Mouse (Mus musculus) skeletal muscle tissue, adult 2 months (tissue): ENCODE measurements around the gene Cfap126.
"Not testable (repeated sequence)": the region's sequence is repeated elsewhere in the genome, so short reads cannot be mapped to it uniquely, and the experiment has no call there.

ENCODE experiments used
- DNase-seq: peaks from one replicate; pipeline ENCODE4 v3.0.0-alpha.2; 2012; ENCODE audit warnings: low read depth, low spot score

The Cfap126 gene

GRCm38 (mm10) chr1:171122932-171123331, 9.2 kb downstream of the Cfap126 start:
- DNase-seq, result no peak

DNA sequence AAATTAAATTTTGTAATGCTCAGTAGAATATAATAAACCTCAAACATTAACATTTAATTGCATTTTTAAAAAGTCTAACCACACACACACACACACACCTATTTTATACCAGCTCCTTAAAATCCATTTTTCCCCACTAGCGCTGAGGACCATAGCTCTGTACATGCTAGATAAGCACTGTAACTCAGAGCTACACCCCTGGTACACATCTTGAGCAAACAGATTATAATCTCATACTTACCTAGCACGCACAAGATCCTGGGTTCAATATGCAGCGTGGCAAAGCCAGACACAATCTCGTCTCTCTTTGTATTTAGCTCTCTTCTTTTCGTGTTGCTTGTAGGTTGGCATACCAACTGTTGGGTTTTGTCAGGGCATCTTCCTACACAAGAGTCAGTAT, 10.7 kb downstream of the Cfap126 start:
- DNase-seq, result no peak

GRCm38 (mm10) chr1:171129251-171129650, 15.5 kb downstream of the Cfap126 start:
- peak; percentile 74 for DNase-seq

- DNase-seq, result no peak
Measured at GRCm38 (mm10) chr1:171130971-171131370, 17.3 kb downstream of the Cfap126 start.

DNA sequence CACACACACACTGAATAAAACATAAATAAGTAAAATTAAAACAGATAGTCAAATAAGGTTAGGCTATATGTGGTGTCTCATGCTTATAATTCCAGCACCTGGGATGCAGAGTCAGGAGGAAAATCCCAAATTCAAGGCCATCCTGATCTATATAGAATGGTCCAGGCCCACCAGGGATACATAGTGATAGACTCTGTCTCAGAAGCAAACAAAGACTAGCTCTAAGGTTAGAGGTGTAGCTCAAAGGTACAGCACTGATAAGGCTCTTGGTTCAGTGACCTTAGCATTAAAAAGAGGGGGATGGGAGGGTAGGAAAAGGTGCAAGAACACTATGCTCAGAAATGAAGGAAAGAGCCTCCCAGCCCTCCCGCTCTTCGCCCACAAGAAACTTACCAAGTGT, 21.9 kb downstream of the Cfap126 start:
- no peak for DNase-seq

- not testable (repeated sequence) for DNase-seq
Measured at GRCm38 (mm10) chr1:171137486-171138155, 23.9 kb downstream of the Cfap126 start.

DNA sequence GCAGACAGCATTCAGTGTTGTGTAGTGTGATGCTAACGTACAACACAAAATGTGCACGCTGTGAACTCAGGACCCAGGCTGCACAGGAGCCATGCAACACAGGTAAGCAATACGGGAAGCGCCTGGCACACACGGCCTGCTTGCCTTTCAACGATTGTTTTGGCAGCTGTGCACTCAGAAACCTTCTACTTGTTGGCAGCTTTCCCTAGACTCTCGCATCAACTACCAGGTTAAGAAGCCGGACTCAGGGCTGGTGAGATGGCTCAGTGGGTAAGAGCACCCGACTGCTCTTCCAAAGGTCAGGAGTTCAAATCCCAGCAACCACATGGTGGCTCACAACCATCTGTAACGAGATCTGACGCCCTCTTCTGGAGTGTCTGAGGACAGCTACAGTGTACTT, 29.3 kb downstream of the Cfap126 start:
- DNase-seq, result peak; percentile 48

GRCm38 (mm10) chr1:171149974-171150760, 36.4 kb downstream of the Cfap126 start, which contains the start of the genes Sdhc and Mpz:
TSS of gene Sdhc (minus strand) at chr1:171150603.
TSS of gene Mpz (plus strand) at chr1:171150711.
- peak; percentile 90 for DNase-seq

DNA sequence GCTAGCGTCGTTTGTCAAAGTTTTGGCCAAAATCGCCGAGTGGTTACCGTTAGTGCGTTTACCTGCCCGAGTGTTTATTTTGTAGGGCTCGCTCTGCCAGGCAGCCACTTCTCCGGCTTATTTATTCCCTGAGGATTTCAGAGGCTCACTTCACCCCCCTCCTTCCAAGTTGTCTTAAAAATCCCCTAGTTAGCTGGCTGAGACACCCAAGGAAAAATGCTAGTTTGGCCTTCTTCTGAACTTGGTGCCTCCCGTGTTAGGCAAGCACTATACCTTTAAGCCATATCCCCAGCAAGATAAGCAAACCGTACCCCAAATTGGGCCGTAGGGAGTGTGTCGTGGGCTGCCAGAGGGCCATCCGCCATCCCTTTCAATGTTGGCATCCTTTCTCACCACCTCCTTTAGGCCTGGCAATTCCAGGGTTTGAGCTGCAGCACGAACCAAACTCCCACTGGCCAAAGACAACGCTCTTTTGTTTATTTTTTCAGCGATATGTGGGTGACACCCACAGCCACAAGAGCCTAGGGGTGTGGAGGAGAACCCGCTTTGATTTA, 37.2 kb downstream of the Cfap126 start:
- DNase-seq, result no peak

DNA sequence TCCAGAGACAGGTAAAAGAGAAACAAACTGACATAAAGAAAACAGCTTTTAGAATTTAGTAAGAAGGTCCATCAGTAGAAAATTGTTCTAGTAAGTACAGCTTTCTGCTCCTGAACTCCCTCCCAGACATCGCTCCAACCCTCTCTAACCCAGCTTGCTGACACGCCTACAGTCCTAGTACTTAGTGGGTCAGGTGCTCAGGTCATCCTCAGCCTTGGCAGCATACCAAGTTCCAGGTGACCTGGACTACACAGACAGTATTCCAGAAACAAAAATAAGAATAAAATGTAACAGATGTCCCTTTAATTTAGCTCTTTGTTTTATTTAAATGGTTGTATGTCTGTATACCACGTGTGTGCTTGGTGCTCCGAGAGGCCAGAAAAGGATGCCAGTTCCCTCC, 38.2 kb downstream of the Cfap126 start:
- no peak for DNase-seq

DNA sequence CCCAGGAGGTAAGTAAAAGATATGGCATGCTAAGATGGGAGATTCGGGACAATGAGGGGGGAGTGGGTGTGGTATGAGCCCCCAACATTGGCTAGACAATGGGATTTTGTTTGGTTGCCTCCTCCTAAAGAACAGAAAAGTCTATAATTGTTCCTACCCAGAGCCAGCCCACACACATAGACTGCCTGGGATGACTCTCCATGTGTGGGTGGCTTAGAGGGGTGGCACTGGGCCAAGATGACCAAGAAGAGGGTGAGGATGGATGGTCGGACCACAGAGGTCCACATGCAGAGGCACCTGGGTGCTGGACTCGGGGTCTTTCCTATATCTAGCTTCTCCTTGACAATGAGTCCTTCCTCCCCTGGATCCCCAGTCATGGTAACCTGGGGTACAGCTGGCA, 42.9 kb downstream of the Cfap126 start:
- no peak for DNase-seq

GRCm38 (mm10) chr1:171157965-171158364, 44.2 kb downstream of the Cfap126 start:
- no peak for DNase-seq

DNA sequence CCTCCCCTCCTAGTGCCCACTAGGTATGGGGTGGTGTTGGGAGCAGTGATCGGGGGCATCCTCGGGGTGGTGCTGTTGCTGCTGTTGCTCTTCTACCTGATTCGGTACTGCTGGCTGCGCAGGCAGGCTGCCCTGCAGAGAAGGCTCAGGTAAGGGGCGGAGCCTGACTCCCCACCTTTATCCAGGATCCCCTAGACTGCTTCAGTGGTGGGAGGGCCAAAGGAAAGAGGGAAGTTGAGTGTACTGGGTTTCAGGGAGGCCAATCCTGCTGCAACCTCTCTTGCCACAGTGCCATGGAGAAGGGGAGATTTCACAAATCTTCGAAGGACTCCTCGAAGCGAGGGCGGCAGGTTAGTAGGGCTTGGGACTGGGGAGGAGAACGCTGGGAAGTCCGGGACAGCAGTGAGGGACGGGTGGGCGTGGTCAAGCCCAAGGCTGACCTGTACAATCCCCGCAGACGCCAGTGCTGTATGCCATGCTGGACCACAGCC, 45.8 kb downstream of the Cfap126 start:
- DNase-seq, result no peak

GRCm38 (mm10) chr1:171162526-171162925, 48.8 kb downstream of the Cfap126 start:
- DNase-seq, result no peak

DNA sequence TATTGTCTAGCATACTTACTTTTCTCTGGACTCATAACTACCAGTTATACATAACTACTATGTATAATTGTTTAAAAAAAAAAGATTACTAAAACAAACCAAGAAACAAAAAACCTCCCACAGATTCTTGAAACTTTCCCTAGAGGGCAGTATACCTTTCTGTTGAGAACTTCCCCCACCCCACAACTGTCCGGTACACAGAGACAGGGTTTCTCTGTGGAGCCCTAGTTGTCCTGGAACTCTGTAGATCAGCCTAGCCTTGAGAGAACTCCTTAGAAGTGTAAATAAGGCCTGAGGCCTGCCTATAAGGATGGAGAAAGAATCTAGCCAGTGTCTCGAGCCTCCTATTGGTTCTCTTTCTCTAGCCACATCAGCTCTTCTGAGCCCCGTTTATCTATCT, 50.5 kb downstream of the Cfap126 start:
- no peak for DNase-seq

- no peak for DNase-seq
Measured at GRCm38 (mm10) chr1:171165629-171166345, 52.1 kb downstream of the Cfap126 start.

DNA sequence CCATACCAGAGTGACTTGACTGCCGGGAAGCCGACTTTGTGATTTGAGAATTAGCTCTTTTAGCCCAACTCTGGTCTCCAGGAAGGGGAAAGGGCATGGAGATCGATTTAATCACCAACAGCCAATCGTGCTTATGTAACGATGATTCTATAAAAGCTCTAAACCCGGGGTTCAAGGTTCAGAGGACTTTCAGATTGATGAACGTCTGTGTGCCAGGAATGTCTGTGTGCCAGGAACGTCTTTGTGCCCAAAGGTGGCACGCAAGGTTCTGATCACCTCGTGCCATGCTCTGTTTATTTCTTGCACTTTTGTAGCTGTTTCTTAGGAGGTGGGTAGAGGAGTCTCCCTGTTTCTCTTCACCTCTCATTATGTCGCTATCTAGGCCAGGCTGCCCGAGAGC, 55.2 kb downstream of the Cfap126 start:
- no peak for DNase-seq

GRCm38 (mm10) chr1:171169913-171170312, 56.2 kb downstream of the Cfap126 start:
- DNase-seq, result no peak

- DNase-seq, result no peak
Measured at GRCm38 (mm10) chr1:171171138-171171537, 57.4 kb downstream of the Cfap126 start.

DNA sequence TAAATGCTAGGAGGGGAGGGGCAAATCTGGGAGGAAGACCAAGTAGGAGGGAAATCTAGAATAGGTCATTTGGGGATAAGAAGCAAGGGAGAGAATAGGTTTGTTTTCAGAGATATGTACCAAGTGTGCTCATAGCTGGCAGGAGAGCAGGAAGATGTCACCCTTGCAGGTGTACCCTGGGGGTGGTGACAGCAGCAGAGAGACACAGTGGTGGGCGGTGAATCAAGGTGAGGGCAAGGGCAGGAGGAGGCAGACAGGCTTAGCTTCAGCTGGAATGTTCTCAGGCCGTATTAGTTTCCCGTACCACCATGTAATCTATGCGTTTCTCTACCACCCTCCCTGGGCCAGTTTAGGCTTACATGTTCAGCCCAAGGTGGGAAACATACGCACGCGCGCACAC, 59.1 kb downstream of the Cfap126 start:
- DNase-seq, result no peak
